Mouse (Mus musculus) bone marrow macrophage, adult 2 months (primary cell): ENCODE results near the gene Lrba.

Experiments used
- CTCF ChIP-seq: IDR thresholded peaks from 2 replicates; pipeline ENCODE4 v1.5.1; 2012; ENCODE audit warnings: low read depth, mild to moderate bottlenecking, low read length, moderate library complexity
- POLR2A ChIP-seq: IDR thresholded peaks from 2 replicates; pipeline ENCODE4 v1.6.1; 2012; ENCODE audit warnings: mild to moderate bottlenecking, low read depth, low read length, borderline replicate concordance

- TF ChIP-seq CTCF = no peak
- no peak for TF ChIP-seq POLR2A
Measured at GRCm38 (mm10) chr3:86629379-86629778, 404.9 kb downstream of the Lrba start.
